Mouse (Mus musculus): ENCODE results near the gene Lrp10. TPM values are rescaled to one million over a fixed set of nuclear protein-coding genes. Genes with fewer than 3 reads are reported as not detected.

Lrp10 gene
- polyA plus RNA-seq, 1 experiment from 2014 or later = 20.9 TPM

DNA sequence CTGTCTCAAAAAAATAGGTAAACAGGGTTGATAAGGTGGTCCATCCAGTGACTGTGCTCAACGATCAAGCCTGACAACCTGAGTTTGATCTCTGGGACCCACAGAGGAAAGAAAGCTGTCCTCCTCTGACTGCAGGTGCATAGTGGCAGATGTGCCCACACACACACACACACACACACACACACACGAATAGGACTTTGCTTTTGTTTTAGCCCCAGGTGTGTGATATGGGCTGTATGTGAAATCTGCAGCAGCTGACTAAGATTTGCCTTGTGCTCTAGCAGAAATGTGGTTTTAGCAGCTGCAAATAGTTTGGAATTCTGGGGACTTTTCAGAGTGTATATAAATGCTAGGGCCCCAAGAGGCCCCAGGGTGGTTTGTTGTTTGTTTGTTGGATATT is 35.4 kb downstream of the Lrp10 start:
- Histone ChIP-seq H3K9me3 (ENCODE audit: low read length) (no peaks in the 10 kb centered on the region), H3K9ac (replicated peaks) (no peak overlapping the region), H3K27ac (ENCODE audit: low read depth) (no peak overlapping the region), H3K36me3 (replicated peaks; ENCODE audit: insufficient read depth, low read length) (no peaks in the 10 kb centered on the region), H3K4me1 (ENCODE audit: insufficient read depth) (no peaks in the 10 kb centered on the region), H3K27me3 (ENCODE audit: insufficient read depth, low read length) (no peaks in the 10 kb centered on the region), H3K4me3 (ENCODE audit: low read depth, low read length) (no peak overlapping the region), H3K4me2 (ENCODE audit: low read depth, low read length) (no peak overlapping the region)
- ATAC-seq = no peak
- DNase-seq = no peak
- TF ChIP-seq EP300 (IDR thresholded peaks at IDR 0.05; ENCODE audit: low read depth) (no peak), CTCF (IDR thresholded peaks at IDR 0.05; ENCODE audit: low read depth) (no peak)
- WGBS (ENCODE audit: insufficient replicate concordance) = 44% methylated on average over 2 of the region's 2 CpGs

DNA sequence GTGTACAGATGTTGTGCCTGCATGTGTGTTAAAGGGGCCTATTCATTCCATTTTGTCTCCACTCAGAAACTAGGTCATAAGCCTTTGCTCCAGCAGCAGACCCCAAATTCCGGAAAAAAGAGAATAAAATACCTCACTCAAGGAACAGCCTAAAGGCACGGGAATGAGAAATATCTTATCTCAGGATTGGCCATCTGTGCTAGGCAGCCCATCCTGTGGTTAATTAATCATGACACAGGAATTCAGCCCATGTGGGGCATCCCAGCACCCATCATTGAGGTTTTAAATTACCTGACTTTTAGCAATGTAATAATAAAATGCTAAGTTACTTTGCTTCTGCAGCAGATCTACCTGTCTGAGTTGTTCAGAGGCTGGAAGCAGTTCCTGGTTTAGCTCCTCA is 37.4 kb downstream of the Lrp10 start:
- ATAC-seq = no peak
- 41% methylated on average over 2 of the region's 2 CpGs for WGBS (ENCODE audit: insufficient replicate concordance)
- TF ChIP-seq EP300 (IDR thresholded peaks at IDR 0.05; ENCODE audit: low read depth) (no peak), CTCF (IDR thresholded peaks at IDR 0.05; ENCODE audit: low read depth) (no peak)
- Histone ChIP-seq H3K36me3 (replicated peaks; ENCODE audit: insufficient read depth, low read length) (no peaks in the 10 kb centered on the region), H3K27ac (ENCODE audit: low read depth) (no peak overlapping the region), H3K9ac (replicated peaks) (no peak overlapping the region), H3K4me2 (ENCODE audit: low read depth, low read length) (no peak overlapping the region), H3K4me3 (ENCODE audit: low read depth, low read length) (no peak overlapping the region), H3K4me1 (ENCODE audit: insufficient read depth) (no peaks in the 10 kb centered on the region), H3K27me3 (ENCODE audit: insufficient read depth, low read length) (no peaks in the 10 kb centered on the region), H3K9me3 (ENCODE audit: low read length) (no peaks in the 10 kb centered on the region)
- DNase-seq = no peak

DNA sequence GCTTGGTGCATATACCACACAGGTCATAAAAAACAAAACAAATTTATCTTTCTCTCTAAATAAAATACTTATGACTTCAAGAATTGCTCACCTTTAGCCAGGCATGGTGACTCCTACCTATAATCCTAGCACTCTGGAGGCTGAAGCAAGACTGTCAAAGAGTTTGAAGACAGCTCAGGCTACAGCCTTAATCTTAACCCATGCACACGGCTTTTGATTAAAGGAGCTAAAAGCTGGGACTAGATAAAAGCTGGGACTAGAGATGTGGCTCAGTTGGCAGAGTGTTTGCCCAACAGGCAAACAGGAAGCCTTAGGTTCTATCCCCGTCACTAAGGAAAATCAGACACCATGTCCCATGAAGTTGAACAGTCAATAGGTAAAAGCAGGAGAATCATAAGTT is 39.2 kb downstream of the Lrp10 start:
- Histone ChIP-seq H3K4me3 (ENCODE audit: low read depth, low read length) (no peak overlapping the region), H3K27me3 (ENCODE audit: insufficient read depth, low read length) (no peaks in the 10 kb centered on the region), H3K9ac (replicated peaks) (no peak overlapping the region), H3K4me2 (ENCODE audit: low read depth, low read length) (no peak overlapping the region), H3K9me3 (ENCODE audit: low read length) (no peaks in the 10 kb centered on the region), H3K36me3 (replicated peaks; ENCODE audit: insufficient read depth, low read length) (peaks cover 12% of the 10 kb centered on the region; the same call in 1 of the 2 replicates), H3K27ac (ENCODE audit: low read depth) (no peak overlapping the region), H3K4me1 (ENCODE audit: insufficient read depth) (no peaks in the 10 kb centered on the region)
- 63% methylated on average over 2 of the region's 2 CpGs for WGBS (ENCODE audit: insufficient replicate concordance)
- DNase-seq (no peak), ATAC-seq (no peak)
- TF ChIP-seq CTCF (IDR thresholded peaks at IDR 0.05; ENCODE audit: low read depth) (no peak), EP300 (IDR thresholded peaks at IDR 0.05; ENCODE audit: low read depth) (no peak)

DNA sequence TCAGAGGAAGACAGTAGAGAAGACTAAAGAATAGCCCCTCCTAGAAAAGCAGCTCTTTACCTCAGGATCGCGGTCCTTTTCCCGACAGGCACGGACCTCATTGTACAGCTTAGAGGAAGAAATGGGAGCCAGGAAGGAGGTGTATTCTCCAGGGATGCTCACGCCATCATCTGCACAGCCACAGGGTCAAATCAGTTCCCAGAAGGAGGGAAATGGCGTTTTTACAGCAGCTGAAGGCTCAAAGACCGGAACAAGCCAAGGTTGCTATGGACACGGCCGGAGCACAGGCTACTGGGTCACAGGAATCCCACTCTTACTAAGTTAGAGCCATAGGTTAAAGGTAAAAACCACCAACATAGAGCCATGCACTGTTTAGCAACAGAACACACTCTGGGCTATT is 45.8 kb downstream of the Lrp10 start:
- Histone ChIP-seq H3K4me1 (ENCODE audit: insufficient read depth) (no peaks in the 10 kb centered on the region), H3K9me3 (ENCODE audit: low read length) (no peaks in the 10 kb centered on the region), H3K4me3 (ENCODE audit: low read depth, low read length) (no peak overlapping the region), H3K4me2 (ENCODE audit: low read depth, low read length) (no peak overlapping the region), H3K9ac (replicated peaks) (no peak overlapping the region), H3K36me3 (replicated peaks; ENCODE audit: insufficient read depth, low read length) (peaks cover 73% of the 10 kb centered on the region), H3K27me3 (ENCODE audit: insufficient read depth, low read length) (no peaks in the 10 kb centered on the region), H3K27ac (ENCODE audit: low read depth) (no peak overlapping the region)
- TF ChIP-seq CTCF (IDR thresholded peaks at IDR 0.05; ENCODE audit: low read depth) (no peak), EP300 (IDR thresholded peaks at IDR 0.05; ENCODE audit: low read depth) (no peak)
- ATAC-seq = no peak
- WGBS (ENCODE audit: insufficient replicate concordance) = 88% methylated on average over 9 of the region's 9 CpGs
- no peak for DNase-seq

DNA sequence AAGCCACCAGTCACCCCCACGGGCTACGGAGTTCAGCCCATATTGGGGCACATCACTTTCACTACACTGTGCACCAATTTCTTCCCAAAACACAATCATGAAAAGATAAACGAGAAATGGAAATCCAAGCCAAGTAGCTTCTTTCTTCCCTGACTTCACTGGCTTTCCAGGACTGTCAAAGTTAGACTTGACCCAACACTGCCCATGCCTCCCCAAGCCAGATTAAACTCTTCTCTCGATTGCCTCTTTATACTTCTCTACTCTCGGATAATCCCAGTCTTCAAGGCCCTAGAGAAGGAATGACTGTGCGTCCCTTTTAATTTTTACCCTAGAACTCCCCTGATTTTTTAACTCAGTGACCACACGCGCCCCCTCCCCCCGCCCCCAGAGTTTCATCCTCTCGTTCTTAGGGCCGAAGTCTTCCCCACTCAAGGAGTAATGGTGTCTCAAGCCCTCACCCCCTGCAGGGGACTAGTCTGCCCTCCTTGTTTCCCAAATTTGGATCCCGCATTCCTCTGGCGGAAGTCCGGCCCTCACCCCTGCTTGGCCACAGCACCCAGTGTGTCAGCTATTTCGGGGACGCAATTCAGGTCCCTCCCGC is 52.9 kb downstream of the Lrp10 start:
- no peak for DNase-seq
- H3K36me3 ChIP-seq (replicated peaks; ENCODE audit: insufficient read depth, low read length) = peaks cover 28% of the 10 kb centered on the region
- no peaks in the 10 kb centered on the region for H3K27me3 ChIP-seq (ENCODE audit: insufficient read depth, low read length)
- H3K9me3 ChIP-seq (ENCODE audit: low read length) = no peaks in the 10 kb centered on the region
- no peak; the same call in 1 of the 2 replicates for ATAC-seq
- TF ChIP-seq EP300 (IDR thresholded peaks at IDR 0.05; ENCODE audit: low read depth) = no peak
- 0 out of 2 replicates have a peak, but pooled peaks have one; percentile 2 for TF ChIP-seq CTCF (IDR thresholded peaks at IDR 0.05; ENCODE audit: low read depth)
- H3K27ac ChIP-seq (ENCODE audit: low read depth) = peak overlapping the region; percentile 76
- peak overlapping the region; percentile 96 for H3K4me2 ChIP-seq (ENCODE audit: low read depth, low read length)
- H3K4me1 ChIP-seq (ENCODE audit: insufficient read depth) = peaks cover 7% of the 10 kb centered on the region
- peak overlapping the region; percentile 81 for H3K9ac ChIP-seq (replicated peaks)
- WGBS (ENCODE audit: insufficient replicate concordance) = 3% methylated on average over 17 of the region's 17 CpGs
- H3K4me3 ChIP-seq (ENCODE audit: low read depth, low read length) = peak overlapping the region; percentile 92

Other genes starting within 250 kb of the Lrp10 start
- gene Dad1, start 210.0 kb upstream of the Lrp10 start, polyA plus RNA-seq (2015; fragmentation: Nextera tagmentation; extraction: Ambion mirVana) = 226 and 229 TPM in 2 replicates
- gene Abhd4, start 209.9 kb upstream of the Lrp10 start, polyA plus RNA-seq (2015; fragmentation: Nextera tagmentation; extraction: Ambion mirVana) = 15.9 and 17.1 TPM in 2 replicates
- not detected in 2 replicates for gene Olfr49, start 179.2 kb upstream of the Lrp10 start, polyA plus RNA-seq (2015; fragmentation: Nextera tagmentation; extraction: Ambion mirVana)
- gene Oxa1l, start 103.3 kb upstream of the Lrp10 start, polyA plus RNA-seq (2015; fragmentation: Nextera tagmentation; extraction: Ambion mirVana) = 27.4 and 28.9 TPM in 2 replicates
- 5.0 and 5.1 TPM in 2 replicates for gene Slc7a7, start 46.4 kb upstream of the Lrp10 start, polyA plus RNA-seq (2015; fragmentation: Nextera tagmentation; extraction: Ambion mirVana)
- gene Mrpl52, start 37.2 kb upstream of the Lrp10 start, polyA plus RNA-seq (2015; fragmentation: Nextera tagmentation; extraction: Ambion mirVana) = 261 and 284 TPM in 2 replicates
- gene Mmp14, start 32.5 kb upstream of the Lrp10 start, polyA plus RNA-seq (2015; fragmentation: Nextera tagmentation; extraction: Ambion mirVana) = 38.1 and 39.8 TPM in 2 replicates
- gene Rem2, start 12.0 kb downstream of the Lrp10 start, polyA plus RNA-seq (2015; fragmentation: Nextera tagmentation; extraction: Ambion mirVana) = 0.66 and 0.87 TPM in 2 replicates
- gene Prmt5, start 53.4 kb downstream of the Lrp10 start, polyA plus RNA-seq (2015; fragmentation: Nextera tagmentation; extraction: Ambion mirVana) = 12.2 and 13.8 TPM in 2 replicates
- gene Haus4, start 90.5 kb downstream of the Lrp10 start, polyA plus RNA-seq (2015; fragmentation: Nextera tagmentation; extraction: Ambion mirVana) = 33.2 and 35.1 TPM in 2 replicates
- gene Ajuba, start 113.4 kb downstream of the Lrp10 start, polyA plus RNA-seq (2015; fragmentation: Nextera tagmentation; extraction: Ambion mirVana) = 6.6 and 11.1 TPM in 2 replicates
- 1.2 and 1.4 TPM in 2 replicates for gene 4931414P19Rik, start 141.9 kb downstream of the Lrp10 start, polyA plus RNA-seq (2015; fragmentation: Nextera tagmentation; extraction: Ambion mirVana)
- gene Psmb5, start 153.9 kb downstream of the Lrp10 start, polyA plus RNA-seq (2015; fragmentation: Nextera tagmentation; extraction: Ambion mirVana) = 148 and 157 TPM in 2 replicates
- gene Psmb11, start 157.3 kb downstream of the Lrp10 start, polyA plus RNA-seq (2015; fragmentation: Nextera tagmentation; extraction: Ambion mirVana) = not detected in 2 replicates
- gene Gm17606, start 176.8 kb downstream of the Lrp10 start, polyA plus RNA-seq (2015; fragmentation: Nextera tagmentation; extraction: Ambion mirVana) = not detected in 2 replicates
- gene Cdh24, start 177.2 kb downstream of the Lrp10 start, polyA plus RNA-seq (2015; fragmentation: Nextera tagmentation; extraction: Ambion mirVana) = 0.09 and 0.11 TPM in 2 replicates
- 50.9 and 53.3 TPM in 2 replicates for gene 1700123O20Rik, start 222.1 kb downstream of the Lrp10 start, polyA plus RNA-seq (2015; fragmentation: Nextera tagmentation; extraction: Ambion mirVana)
- gene Acin1, start 222.8 kb downstream of the Lrp10 start, polyA plus RNA-seq (2015; fragmentation: Nextera tagmentation; extraction: Ambion mirVana) = 28.4 and 38.0 TPM in 2 replicates
- not detected in 2 replicates for gene Gm29776, start 234.7 kb downstream of the Lrp10 start, polyA plus RNA-seq (2015; fragmentation: Nextera tagmentation; extraction: Ambion mirVana)
- gene Cebpe, start 248.0 kb downstream of the Lrp10 start, polyA plus RNA-seq (2015; fragmentation: Nextera tagmentation; extraction: Ambion mirVana) = 13.7 and 15.0 TPM in 2 replicates

Measured in liver, postnatal 0 days (tissue).